7 mouse cellular contexts compared by ENCODE assay signal in genomic region chr16:35981363-35981821, GRCm38 (mm10). TPM values are rescaled to one million over a fixed set of nuclear protein-coding genes. Genes with fewer than 3 reads are reported as not detected.
DNase-seq lines count a peak whose midpoint lies in the region; ATAC-seq and TF ChIP-seq lines count a peak whose summit lies in the region.

No protein-coding gene starts in this region.

- H3K9me3 ChIP-seq in limb, embryonic 10.5 days (replicated peaks) = no peaks in the 10 kb centered on the region; the same call in 1 of the 2 replicates
- peaks cover 4% of the 10 kb centered on the region; the same call in 1 of the 2 replicates for H3K9me3 ChIP-seq in midbrain, embryonic 14.5 days (ENCODE audit: control insufficient read depth, low read length)

- no peak overlapping the region for H3K4me3 ChIP-seq in limb, embryonic 10.5 days
- no peak overlapping the region for H3K4me3 ChIP-seq in midbrain, embryonic 14.5 days (replicated peaks; ENCODE audit: low read depth, low read length)
- H3K4me3 ChIP-seq in spleen, adult 2 months (ENCODE audit: extremely low read depth, insufficient read depth, insufficient read length) = no peak overlapping the region

- TF ChIP-seq POLR2A in spleen, adult 2 months (IDR thresholded peaks at IDR 0.05; ENCODE audit: low read depth, low read length) = no peak

- 61% methylated on average over 19 of the region's 19 CpGs for WGBS in limb, embryonic 10.5 days
- WGBS in midbrain, embryonic 14.5 days = 47% methylated on average over 19 of the region's 19 CpGs
- whole genome bisulfite sequencing in spleen, adult 2 months = 64% methylated on average over 19 of the region's 19 CpGs

- peak; percentile 99 for DNase-seq in adrenal gland, adult 2 months
- peak; percentile 100 for DNase-seq in embryo, embryonic 9.5 days (ENCODE audit: extremely low spot score)
- DNase-seq in kidney, adult 18-20 months = peak; percentile 100
- DNase-seq in limb, embryonic 10.5 days (ENCODE audit: low spot score) = peak; percentile 100
- peak; percentile 100 for DNase-seq in midbrain, embryonic 14.5 days
- peak; percentile 100 for DNase-seq in spleen, adult 2 months (ENCODE audit: low read depth in 1 of 2, low spot score in 2 of 2)

- H3K36me3 ChIP-seq in limb, embryonic 10.5 days = no peaks in the 10 kb centered on the region
- H3K36me3 ChIP-seq in midbrain, embryonic 14.5 days (ENCODE audit: control insufficient read depth, insufficient read depth, low read length) = no peaks in the 10 kb centered on the region
- H3K36me3 ChIP-seq in spleen, adult 2 months (ENCODE audit: control insufficient read depth, insufficient read depth, low read length) = no peaks in the 10 kb centered on the region

- no peak overlapping the region for H3K4me2 ChIP-seq in midbrain, embryonic 14.5 days (ENCODE audit: low read length)

- H3K4me1 ChIP-seq in limb, embryonic 10.5 days = peaks cover 9% of the 10 kb centered on the region
- peaks cover 7% of the 10 kb centered on the region for H3K4me1 ChIP-seq in midbrain, embryonic 14.5 days (ENCODE audit: control insufficient read depth, insufficient read depth, low read length)
- H3K4me1 ChIP-seq in spleen, adult 2 months (ENCODE audit: control insufficient read depth, insufficient read depth, insufficient read length) = no peaks in the 10 kb centered on the region

- TF ChIP-seq CTCF in spleen, adult 2 months (IDR thresholded peaks at IDR 0.05; ENCODE audit: extremely low read depth, insufficient read depth, insufficient read length, insufficient replicate concordance) = no peak

- peak; percentile 54 for ATAC-seq in granulocyte monocyte progenitor cell, adult 5-6 weeks (replicated peaks; ENCODE audit: poor library complexity, severe bottlenecking)
- peak; percentile 71 for ATAC-seq in midbrain, embryonic 14.5 days (ENCODE audit: low FRiP score, low TSS enrichment)

- no peak overlapping the region for H3K9ac ChIP-seq in midbrain, embryonic 14.5 days (replicated peaks; ENCODE audit: low read length)

- no peaks in the 10 kb centered on the region for H3K27me3 ChIP-seq in limb, embryonic 10.5 days (ENCODE audit: low read depth, poor library complexity, severe bottlenecking)
- H3K27me3 ChIP-seq in midbrain, embryonic 14.5 days (ENCODE audit: control insufficient read depth, insufficient read depth, low read length) = peaks cover 4% of the 10 kb centered on the region
- H3K27me3 ChIP-seq in spleen, adult 2 months (ENCODE audit: control insufficient read depth, insufficient read depth, low read length) = no peaks in the 10 kb centered on the region

- no peak overlapping the region for H3K27ac ChIP-seq in limb, embryonic 10.5 days
- H3K27ac ChIP-seq in midbrain, embryonic 14.5 days (replicated peaks; ENCODE audit: low read depth, low read length) = no peak overlapping the region
- H3K27ac ChIP-seq in spleen, adult 2 months (ENCODE audit: insufficient read depth, low read length) = no peak overlapping the region

RNA-seq across cellular contexts. Expression of gene Kpna1, which starts 2.8 kb away (rescaled TPM):
- 10 to 100 TPM; 70.3 to 100.0 TPM for total RNA-seq in adrenal gland, adult 2 months (2021)
- polyA plus RNA-seq in adrenal gland, adult 2 months (2012; rRNA removed) = 2.5 and 3.8 TPM in 2 replicates
- total RNA-seq in granulocyte monocyte progenitor cell, adult 5-6 weeks (2014; fragmentation: Nextera tagmentation) = 40.6 and 41.1 TPM in 2 replicates
- total RNA-seq in granulocyte monocyte progenitor cell, adult 5-6 weeks (2017) = 35.1 and 42.2 TPM in 2 replicates
- 58.0 and 59.0 TPM in 2 replicates for polyA plus RNA-seq in limb, embryonic 10.5 days (2016; fragmentation: Nextera tagmentation; extraction: Ambion mirVana)
- polyA plus RNA-seq in midbrain, embryonic 14.5 days (2014; fragmentation: Nextera tagmentation; extraction: Ambion mirVana) = 73.4 and 104 TPM in 2 replicates
- 3.2 and 4.2 TPM in 2 replicates for polyA plus RNA-seq in spleen, adult 2 months (2012; rRNA removed)

RNA-seq across cellular contexts. Expression of gene Dtx3l, which starts 42.4 kb away (rescaled TPM):
- 10 to 100 TPM in 1 of 2 experiments, 1 to 10 TPM in 1; 7.0 to 10.2 TPM for total RNA-seq in adrenal gland, adult 2 months (2021)
- polyA plus RNA-seq in adrenal gland, adult 2 months (2012; rRNA removed) = 2.8 and 3.0 TPM in 2 replicates
- 21.9 and 28.5 TPM in 2 replicates for total RNA-seq in granulocyte monocyte progenitor cell, adult 5-6 weeks (2014; fragmentation: Nextera tagmentation)
- 29.4 and 36.2 TPM in 2 replicates for total RNA-seq in granulocyte monocyte progenitor cell, adult 5-6 weeks (2017)
- polyA plus RNA-seq in limb, embryonic 10.5 days (2016; fragmentation: Nextera tagmentation; extraction: Ambion mirVana) = 1.8 and 2.7 TPM in 2 replicates
- polyA plus RNA-seq in midbrain, embryonic 14.5 days (2014; fragmentation: Nextera tagmentation; extraction: Ambion mirVana) = 0.55 and 2.8 TPM in 2 replicates
- polyA plus RNA-seq in spleen, adult 2 months (2012; rRNA removed) = 8.1 and 8.5 TPM in 2 replicates

RNA-seq across cellular contexts. Expression of gene Parp9, which starts 43.1 kb away (rescaled TPM):
- 10 to 100 TPM; 10.7 to 15.4 TPM for total RNA-seq in adrenal gland, adult 2 months (2021)
- polyA plus RNA-seq in adrenal gland, adult 2 months (2012; rRNA removed) = 1.8 and 2.1 TPM in 2 replicates
- total RNA-seq in granulocyte monocyte progenitor cell, adult 5-6 weeks (2014; fragmentation: Nextera tagmentation) = 14.7 and 15.7 TPM in 2 replicates
- total RNA-seq in granulocyte monocyte progenitor cell, adult 5-6 weeks (2017) = 20.4 and 24.1 TPM in 2 replicates
- polyA plus RNA-seq in limb, embryonic 10.5 days (2016; fragmentation: Nextera tagmentation; extraction: Ambion mirVana) = 1.5 and 2.5 TPM in 2 replicates
- polyA plus RNA-seq in midbrain, embryonic 14.5 days (2014; fragmentation: Nextera tagmentation; extraction: Ambion mirVana) = 0.30 and 3.3 TPM in 2 replicates
- 6.7 and 6.9 TPM in 2 replicates for polyA plus RNA-seq in spleen, adult 2 months (2012; rRNA removed)

RNA-seq across cellular contexts. Expression of gene Wdr5b, which starts 59.6 kb away (rescaled TPM):
- 1 to 10 TPM; 3.1 to 5.2 TPM for total RNA-seq in adrenal gland, adult 2 months (2021)
- polyA plus RNA-seq in adrenal gland, adult 2 months (2012; rRNA removed) = 0.59 and 0.75 TPM in 2 replicates
- 6.0 and 7.8 TPM in 2 replicates for total RNA-seq in granulocyte monocyte progenitor cell, adult 5-6 weeks (2014; fragmentation: Nextera tagmentation)
- 7.0 and 8.8 TPM in 2 replicates for total RNA-seq in granulocyte monocyte progenitor cell, adult 5-6 weeks (2017)
- 5.0 and 8.3 TPM in 2 replicates for polyA plus RNA-seq in limb, embryonic 10.5 days (2016; fragmentation: Nextera tagmentation; extraction: Ambion mirVana)
- 14.4 and 16.9 TPM in 2 replicates for polyA plus RNA-seq in midbrain, embryonic 14.5 days (2014; fragmentation: Nextera tagmentation; extraction: Ambion mirVana)
- 1.7 TPM in 2 replicates for polyA plus RNA-seq in spleen, adult 2 months (2012; rRNA removed)

Comparison
In these comparisons a context has a peak if more than half of its experiments do, and no peak if none do; other contexts are left out.
1. RNA of gene Kpna1, which starts 2.8 kb away (polyA plus RNA-seq): 73.4 to 104 TPM in midbrain, embryonic 14.5 days and 58.0 to 59.0 TPM in limb, embryonic 10.5 days; 3.2 to 4.2 TPM in spleen, adult 2 months and 2.5 to 3.8 TPM in adrenal gland, adult 2 months; every median in the first group is over 10 times any median in the second.
2. Peak in every context shown above with its lines, with median percentiles within 50 percentile points of each other: DNase-seq.